Mouse (Mus musculus) lung, postnatal 0 days (tissue): Measurements from ENCODE around the gene Ncbp2.

ENCODE experiments used
- CTCF ChIP-seq: IDR thresholded peaks from 2 replicates; pipeline ENCODE4 v1.5.1; 2016; ENCODE audit warnings: antibody characterized with exemption, mild to moderate bottlenecking
- EP300 ChIP-seq: IDR thresholded peaks from 2 replicates; pipeline ENCODE4 v1.6.1; 2016; ENCODE audit warnings: antibody characterized with exemption, mild to moderate bottlenecking, control low read depth

DNA sequence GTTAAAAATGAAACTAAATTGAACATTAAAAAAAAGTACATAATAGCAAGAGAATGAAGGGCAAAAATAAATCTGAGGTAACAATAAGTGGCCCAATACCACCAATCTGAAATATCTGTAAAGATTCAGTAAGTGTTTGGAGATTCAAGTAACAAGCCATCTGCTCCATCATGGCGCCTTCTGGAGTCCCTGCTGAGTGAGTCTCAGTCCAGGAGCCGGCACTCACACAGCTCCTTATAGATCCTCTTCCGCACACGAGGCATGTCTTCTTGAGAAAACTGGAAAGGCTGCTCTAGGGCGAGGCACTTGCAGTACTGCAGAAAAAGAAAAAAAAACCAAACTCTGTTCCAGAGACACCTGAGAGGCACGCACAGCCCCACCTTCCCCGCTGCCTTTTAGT lies 14.9 kb downstream of the Ncbp2 start:
- TF ChIP-seq CTCF (no peak), EP300 (no peak)
